Mouse (Mus musculus) neural tube, embryonic 11.5 days (tissue): ENCODE measurements around the gene Olfr385. TPM values are rescaled to one million over a fixed set of nuclear protein-coding genes. Genes with fewer than 3 reads are reported as not detected.
"Not testable (repeated sequence)": the region's sequence is repeated elsewhere in the genome, so short reads cannot be mapped to it uniquely, and the experiment has no call there.

Experiments
- ATAC-seq: fragments of 200-750 bp; cut with Nextera tagmentation; 2 replicates; pipeline ENCODE4 v1.8.0; 2017; ENCODE audit warnings: moderate number of reproducible peaks, mild to moderate bottlenecking, moderate TSS enrichment, moderate library complexity; ENCODE audit not compliant: insufficient read depth, low FRiP score, low TSS enrichment
- DNase-seq: peaks from one replicate; pipeline ENCODE4 v3.0.0-alpha.2; 2015; ENCODE audit warnings: low spot score
- H3K27ac ChIP-seq: fragments of 300-500 bp; sonication (generic); 2 replicates; pipeline ENCODE4 v1.5.1; 2014; ENCODE audit warnings: low read depth, mild to moderate bottlenecking, low read length
- H3K27me3 ChIP-seq: fragments of 300-500 bp; sonication (generic); 2 replicates; pipeline ENCODE4 v1.6.1; 2014; ENCODE audit warnings: mild to moderate bottlenecking, low read length, mixed read lengths; ENCODE audit not compliant: control insufficient read depth, insufficient read depth
- H3K36me3 ChIP-seq: fragments of 300-500 bp; sonication (generic); 2 replicates; pipeline ENCODE4 v1.6.1; 2014; ENCODE audit warnings: mild to moderate bottlenecking, low read length, moderate library complexity, mixed read lengths; ENCODE audit not compliant: control insufficient read depth, insufficient read depth
- H3K4me1 ChIP-seq: fragments of 300-500 bp; sonication (generic); 2 replicates; pipeline ENCODE4 v1.6.1; 2014; ENCODE audit warnings: low read length, mixed read lengths; ENCODE audit not compliant: control insufficient read depth, insufficient read depth
- H3K4me2 ChIP-seq: fragments of 300-500 bp; sonication (generic); 2 replicates; pipeline ENCODE4 v1.6.1; 2014; ENCODE audit warnings: low read depth, mild to moderate bottlenecking, moderate library complexity
- H3K4me3 ChIP-seq: fragments of 300-500 bp; sonication (generic); 2 replicates; pipeline ENCODE4 v1.5.1; 2014; ENCODE audit warnings: low read depth, low read length
- H3K9ac ChIP-seq: fragments of 300-500 bp; sonication (generic); 2 replicates; pipeline ENCODE4 v1.6.1; 2014; ENCODE audit warnings: mild to moderate bottlenecking, low read length
- H3K9me3 ChIP-seq: fragments of 300-500 bp; sonication (generic); 2 replicates; pipeline ENCODE4 v1.6.1; 2016; ENCODE audit warnings: low read length; ENCODE audit not compliant: control insufficient read depth
- WGBS: fragments of 180-500 bp; shearing (Covaris S2); extraction: QIAGEN DNeasy Blood & Tissue Kit; methylation state at CpG from one replicate; pipeline ENCODE4 v1.1.7; 2014; 5-methylcytosine and 5-hydroxymethylcytosine counted together
- polyA plus RNA-seq: library from polyadenylated mRNA; unstranded; fragments of >200 nt; fragmentation: Nextera tagmentation; extraction: Ambion mirVana; gene quantifications from 2 replicates; pipeline ENCODE4 v1.2.1, GENCODE M21; 2014

Olfr385 gene
- polyA plus RNA-seq: not detected in 2 replicates

DNA sequence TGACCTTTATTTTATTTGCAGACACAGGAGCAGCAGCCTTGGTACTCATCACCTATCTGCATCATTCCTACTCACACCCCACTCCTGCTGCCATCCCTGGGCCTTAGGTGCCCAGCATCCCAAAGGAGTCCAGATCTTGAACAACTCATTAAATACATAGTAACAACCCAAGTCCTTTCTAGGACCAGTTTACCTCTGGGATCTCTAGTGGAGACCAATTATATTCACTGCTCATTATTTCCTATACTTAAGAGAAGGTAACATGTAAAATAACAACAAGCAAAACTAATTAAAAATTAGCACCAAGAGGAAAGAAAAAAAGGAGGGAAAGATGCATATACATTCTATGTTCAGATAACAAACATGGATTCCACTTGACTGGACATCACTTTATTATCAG lies at the start of gene Olfr385:
Gene Olfr385, minus strand, starts transcription at position 101 of the 400 bp plus-strand sequence.
- Histone ChIP-seq H3K36me3 (no peaks in the 10 kb centered on the region), H3K9ac (no peak within 1 kb of the TSS), H3K27me3 (no peaks in the 10 kb centered on the region), H3K4me1 (no peaks in the 10 kb centered on the region), H3K4me2 (no peak within 1 kb of the TSS), H3K9me3 (0 out of 2 replicates have a peak, but pooled peaks cover 4% of the 10 kb centered on the region), H3K27ac (no peak within 1 kb of the TSS), H3K4me3 (no peak within 1 kb of the TSS)
- DNase-seq: no peak
- ATAC-seq: no peak

- H3K9ac ChIP-seq: no peak within 1 kb of the TSS
- no peak for DNase-seq
- H3K9me3 ChIP-seq: 0 out of 2 replicates have a peak, but pooled peaks cover 4% of the 10 kb centered on the region
- no peak within 1 kb of the TSS for H3K4me3 ChIP-seq
- no peak for ATAC-seq
- H3K4me2 ChIP-seq: no peak within 1 kb of the TSS
- no peaks in the 10 kb centered on the region for H3K27me3 ChIP-seq
- H3K27ac ChIP-seq: no peak within 1 kb of the TSS
- H3K4me1 ChIP-seq: no peaks in the 10 kb centered on the region
- H3K36me3 ChIP-seq: no peaks in the 10 kb centered on the region
These were observed 5.5 kb upstream of the Olfr385 start, which contains the start of gene Olfr384 for GRCm38 (mm10) chr11:73598294-73598693. Gene Olfr384, plus strand, starts transcription at chr11:73598594.

DNA sequence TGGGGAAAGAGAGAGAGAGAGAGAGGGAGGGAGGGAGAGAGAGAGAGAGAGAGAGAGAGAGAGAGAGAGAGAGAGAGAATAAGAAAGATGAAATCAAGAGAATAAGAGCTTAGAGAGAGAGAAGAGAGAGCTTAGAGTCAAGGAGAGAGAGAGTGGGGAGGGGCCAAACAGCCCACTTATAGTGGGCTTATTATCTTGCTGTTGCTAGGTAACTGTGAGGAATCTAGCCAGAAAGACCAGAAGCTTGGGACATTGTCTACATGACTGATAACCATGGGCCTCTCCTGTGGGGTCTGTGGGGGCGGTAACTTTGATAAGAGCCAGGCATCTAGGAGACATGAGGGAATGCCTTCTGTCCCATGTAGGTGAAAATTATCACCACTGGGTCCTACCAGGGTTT lies 9.6 kb downstream of the Olfr385 start:
- not testable (repeated sequence) for H3K27me3 ChIP-seq, H3K27ac ChIP-seq, H3K36me3 ChIP-seq, H3K4me2 ChIP-seq, DNase-seq, H3K4me1 ChIP-seq, ATAC-seq, H3K4me3 ChIP-seq, H3K9me3 ChIP-seq, H3K9ac ChIP-seq
- 87% methylated on average over 1 of the region's 1 CpGs for WGBS

- peaks cover 6% of the 10 kb centered on the region for H3K9me3 ChIP-seq
- ATAC-seq: no peak
These were observed 12.9 kb downstream of the Olfr385 start for GRCm38 (mm10) chr11:73579871-73580270.

More at GRCm38 (mm10) chr11:73579871-73580270, 12.9 kb downstream of the Olfr385 start:
- Histone ChIP-seq H3K27ac (no peak overlapping the region), H3K4me2 (no peak overlapping the region), H3K4me3 (no peak overlapping the region), H3K4me1 (no peaks in the 10 kb centered on the region), H3K36me3 (no peaks in the 10 kb centered on the region), H3K9ac (no peak overlapping the region), H3K27me3 (no peaks in the 10 kb centered on the region)
- DNase-seq: no peak

Other genes starting within 250 kb of the Olfr385 start
- gene Olfr20, start 242.2 kb downstream of the Olfr385 start, polyA plus RNA-seq: not detected in 2 replicates
- not detected in 2 replicates for gene Olfr376, start 221.8 kb downstream of the Olfr385 start, polyA plus RNA-seq
- gene Olfr1, start 193.4 kb downstream of the Olfr385 start, polyA plus RNA-seq: not detected in 2 replicates
- not detected in 2 replicates for gene Olfr378, start 164.5 kb downstream of the Olfr385 start, polyA plus RNA-seq
- gene Olfr380, start 135.5 kb downstream of the Olfr385 start, polyA plus RNA-seq: not detected in 2 replicates
- gene Olfr381, start 101.4 kb downstream of the Olfr385 start, polyA plus RNA-seq: not detected in 2 replicates
- not detected in 2 replicates for gene Olfr382, start 75.8 kb downstream of the Olfr385 start, polyA plus RNA-seq
- not detected in 2 replicates for gene Olfr384, start 5.6 kb upstream of the Olfr385 start, polyA plus RNA-seq
- not detected in 2 replicates for gene Zfp735, start 95.8 kb upstream of the Olfr385 start, polyA plus RNA-seq
- not detected in 2 replicates for gene Olfr389, start 187.7 kb upstream of the Olfr385 start, polyA plus RNA-seq
- gene Olfr390, start 190.0 kb upstream of the Olfr385 start, polyA plus RNA-seq: not detected in 2 replicates
- not detected in 2 replicates for gene Olfr391-ps, start 210.0 kb upstream of the Olfr385 start, polyA plus RNA-seq
- not detected in 2 replicates for gene Olfr392, start 224.0 kb upstream of the Olfr385 start, polyA plus RNA-seq